Mouse (Mus musculus) lung, postnatal 10 days (tissue): ENCODE measurements at regions not wholly inside any gene's neighbourhood (a gene's known extent, or its start where the extent isn't known, plus 50 kb on each side); places are given as distances from the start of the nearest gene placed in this dataset.

ENCODE experiments used
- DNase-seq: peaks from one replicate; pipeline ENCODE4 v3.0.0; 2021

- peak; percentile 50 for DNase-seq
Observed at GRCm38 (mm10) chr5:147794711-147795532, 65.3 kb upstream of the Pomp start.

- DNase-seq, result no peak
Observed at GRCm38 (mm10) chr5:147793059-147793458, 67.2 kb upstream of the Pomp start.

GRCm38 (mm10) chr5:147792638-147793037 is 66.8 kb upstream of the Flt1 start:
- no peak for DNase-seq

- no peak for DNase-seq
Observed at GRCm38 (mm10) chr5:147791121-147791520, 65.3 kb upstream of the Flt1 start.

GRCm38 (mm10) chr5:147788496-147788895 is 62.7 kb upstream of the Flt1 start:
- no peak for DNase-seq

GRCm38 (mm10) chr5:147786857-147787256 is 61.0 kb upstream of the Flt1 start:
- no peak for DNase-seq

- no peak for DNase-seq
Observed at GRCm38 (mm10) chr5:147784159-147784558, 58.3 kb upstream of the Flt1 start.

- DNase-seq, result no peak
Observed at GRCm38 (mm10) chr5:147783476-147783875, 57.7 kb upstream of the Flt1 start.

- DNase-seq, result no peak
Observed at GRCm38 (mm10) chr5:147782761-147783160, 57.0 kb upstream of the Flt1 start.

- peak; percentile 19 for DNase-seq
Observed at GRCm38 (mm10) chr5:147782241-147782681, 56.5 kb upstream of the Flt1 start.

- no peak for DNase-seq
Observed at GRCm38 (mm10) chr5:147781215-147781614, 55.4 kb upstream of the Flt1 start.

- DNase-seq, result no peak
Observed at GRCm38 (mm10) chr5:147778557-147778956, 52.7 kb upstream of the Flt1 start.
